Mouse (Mus musculus): ENCODE measurements around the gene Cep131. TPM values are rescaled to one million over a fixed set of nuclear protein-coding genes. Genes with fewer than 3 reads are reported as not detected.

Cep131 gene
- polyA plus RNA-seq, 1 experiment = 13.5 TPM

DNA sequence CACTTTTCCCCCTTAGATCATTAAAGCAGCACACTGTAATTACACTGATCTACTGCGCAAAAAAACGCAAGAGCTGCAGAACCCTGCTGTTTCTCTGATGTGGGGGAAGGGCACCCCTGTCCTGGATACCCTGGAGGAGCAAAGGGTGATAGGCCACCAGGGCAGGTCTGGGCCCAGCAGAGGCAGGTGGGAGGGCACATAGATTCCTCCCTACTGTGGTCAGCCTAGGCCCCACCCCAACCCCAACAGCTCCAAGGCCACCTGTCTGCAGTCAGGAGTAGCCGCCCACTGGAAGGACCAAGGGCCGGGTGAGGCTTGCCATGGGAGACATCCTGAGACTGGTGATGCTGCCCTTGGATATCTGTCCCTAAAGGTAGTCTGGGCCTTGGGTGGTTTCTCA is 41.3 kb downstream of the Cep131 start:
- H3K4me3 ChIP-seq (ENCODE audit: insufficient read depth, low read length) = no peak overlapping the region
- TF ChIP-seq CTCF (IDR thresholded peaks at IDR 0.05; ENCODE audit: low read depth, low read length) = no peak
- no peak for TF ChIP-seq POLR2A (IDR thresholded peaks at IDR 0.05; ENCODE audit: borderline replicate concordance, low read depth, low read length)
- peaks cover 21% of the 10 kb centered on the region for H3K4me1 ChIP-seq (ENCODE audit: control insufficient read depth, insufficient read depth, low read length)
- no peak overlapping the region for H3K27ac ChIP-seq (ENCODE audit: insufficient read depth, low read depth, low read length)

DNA sequence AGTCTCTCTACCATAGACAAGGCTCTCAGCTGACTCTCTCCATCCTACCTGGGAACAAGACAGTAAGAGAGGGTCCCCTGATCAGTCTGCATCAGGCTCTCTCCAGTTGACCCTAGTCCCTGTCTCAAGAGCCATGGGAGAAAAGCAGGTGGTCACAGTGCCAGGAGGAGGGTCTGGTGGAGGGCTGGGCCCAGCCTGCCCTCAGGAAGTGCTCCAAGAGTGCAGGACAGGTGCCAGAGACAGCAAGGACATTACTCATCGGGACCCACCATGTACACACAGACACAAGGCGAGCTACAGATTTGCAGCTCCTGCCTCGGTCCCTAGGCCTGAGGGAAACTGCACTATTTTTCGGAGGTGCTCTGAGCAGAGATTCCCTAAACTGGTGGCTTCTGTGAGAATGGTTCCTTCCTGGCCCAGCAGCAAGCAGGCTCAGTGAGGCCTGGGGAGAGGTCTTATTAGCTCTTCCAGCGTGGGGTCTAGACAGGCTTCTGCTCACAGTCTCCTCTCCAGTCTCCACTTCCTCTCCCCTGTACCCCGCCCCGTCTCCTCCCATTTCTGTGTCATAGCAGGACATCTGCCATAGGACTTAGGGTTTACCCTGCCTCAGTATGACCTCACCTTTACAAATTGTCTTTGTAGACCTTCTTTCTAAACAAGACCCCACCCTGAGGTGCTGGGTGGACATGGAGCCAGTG is 44.3 kb downstream of the Cep131 start:
- Histone ChIP-seq H3K4me3 (ENCODE audit: insufficient read depth, low read length) (peak overlapping the region; percentile 15), H3K4me1 (ENCODE audit: control insufficient read depth, insufficient read depth, low read length) (peaks cover 46% of the 10 kb centered on the region), H3K27ac (ENCODE audit: insufficient read depth, low read depth, low read length) (peak overlapping the region; percentile 91)
- TF ChIP-seq POLR2A (IDR thresholded peaks at IDR 0.05; ENCODE audit: borderline replicate concordance, low read depth, low read length) = no peak
- no peak for TF ChIP-seq CTCF (IDR thresholded peaks at IDR 0.05; ENCODE audit: low read depth, low read length)

DNA sequence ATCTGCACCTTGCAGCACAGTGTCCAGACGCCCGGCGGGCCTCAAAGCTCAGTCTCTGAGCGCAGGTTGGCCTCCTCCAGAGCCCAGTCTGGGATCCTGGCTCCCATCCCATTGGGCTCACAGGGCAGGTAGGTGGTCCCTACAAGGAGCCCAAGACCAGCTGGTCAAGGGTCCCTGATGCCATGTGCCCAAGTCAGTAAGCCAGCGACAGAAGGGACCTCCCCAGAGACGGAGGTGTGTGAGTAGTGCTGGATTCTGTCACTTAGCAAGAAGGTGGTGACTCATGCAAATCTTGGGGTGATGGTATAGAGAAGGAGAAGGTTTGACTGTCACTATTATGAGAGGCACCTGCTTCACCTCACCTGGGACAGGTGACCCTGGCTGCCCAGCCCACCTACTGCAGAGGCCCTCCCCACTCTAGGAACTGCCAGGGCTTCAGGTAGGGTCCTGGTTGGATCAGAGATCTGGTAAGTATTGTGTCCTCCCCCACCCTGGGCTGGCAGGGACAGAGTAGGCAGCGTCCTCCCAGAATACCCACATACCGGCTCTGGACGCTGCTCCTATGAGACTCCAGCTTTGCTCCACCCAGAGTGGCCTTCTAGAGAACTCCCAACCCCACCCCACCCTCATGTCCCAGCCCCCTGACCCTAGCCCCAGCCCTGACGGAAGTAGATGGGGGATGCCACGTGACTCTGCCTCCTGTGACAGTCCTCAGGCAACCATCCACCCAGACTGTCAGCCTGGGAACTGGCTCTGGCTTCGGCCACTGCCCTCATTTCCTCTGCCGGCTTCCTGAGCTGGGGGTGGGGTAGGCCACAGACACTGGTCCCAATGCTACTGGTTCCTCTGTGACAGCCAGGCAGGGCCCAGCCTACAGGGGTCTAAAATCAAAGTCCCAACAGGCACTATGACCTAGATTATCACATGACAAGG is 45.2 kb downstream of the Cep131 start:
- Histone ChIP-seq H3K4me3 (ENCODE audit: insufficient read depth, low read length) (peak overlapping the region; percentile 62), H3K4me1 (ENCODE audit: control insufficient read depth, insufficient read depth, low read length) (peaks cover 54% of the 10 kb centered on the region), H3K27ac (ENCODE audit: insufficient read depth, low read depth, low read length) (peak overlapping the region; percentile 91)
- TF ChIP-seq CTCF (IDR thresholded peaks at IDR 0.05; ENCODE audit: low read depth, low read length) = no peak
- no peak for TF ChIP-seq POLR2A (IDR thresholded peaks at IDR 0.05; ENCODE audit: borderline replicate concordance, low read depth, low read length)

DNA sequence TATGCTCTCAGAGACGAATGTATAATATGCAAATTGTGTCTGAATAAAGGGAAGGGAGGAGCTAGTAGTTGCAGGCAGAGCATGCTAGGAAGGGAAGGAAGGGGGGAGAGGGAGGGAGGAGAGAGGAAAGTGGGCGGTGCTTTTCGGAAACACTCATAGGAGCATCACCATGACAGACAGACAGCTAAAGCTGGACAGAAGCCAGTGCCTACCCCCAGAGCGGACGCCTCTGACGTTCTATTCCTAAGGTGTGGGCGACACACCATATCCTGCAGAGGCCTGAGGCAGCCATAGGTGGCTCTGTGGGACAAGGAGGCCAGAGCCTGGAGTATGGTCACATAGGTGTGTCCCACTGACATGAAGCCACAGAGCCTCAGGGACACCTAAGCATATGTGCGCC is 46.2 kb downstream of the Cep131 start:
- Histone ChIP-seq H3K27ac (ENCODE audit: insufficient read depth, low read depth, low read length) (peak overlapping the region; percentile 96), H3K4me3 (ENCODE audit: insufficient read depth, low read length) (peak overlapping the region; percentile 62), H3K4me1 (ENCODE audit: control insufficient read depth, insufficient read depth, low read length) (peaks cover 59% of the 10 kb centered on the region)
- TF ChIP-seq POLR2A (IDR thresholded peaks at IDR 0.05; ENCODE audit: borderline replicate concordance, low read depth, low read length) (no peak), CTCF (IDR thresholded peaks at IDR 0.05; ENCODE audit: low read depth, low read length) (no peak)

DNA sequence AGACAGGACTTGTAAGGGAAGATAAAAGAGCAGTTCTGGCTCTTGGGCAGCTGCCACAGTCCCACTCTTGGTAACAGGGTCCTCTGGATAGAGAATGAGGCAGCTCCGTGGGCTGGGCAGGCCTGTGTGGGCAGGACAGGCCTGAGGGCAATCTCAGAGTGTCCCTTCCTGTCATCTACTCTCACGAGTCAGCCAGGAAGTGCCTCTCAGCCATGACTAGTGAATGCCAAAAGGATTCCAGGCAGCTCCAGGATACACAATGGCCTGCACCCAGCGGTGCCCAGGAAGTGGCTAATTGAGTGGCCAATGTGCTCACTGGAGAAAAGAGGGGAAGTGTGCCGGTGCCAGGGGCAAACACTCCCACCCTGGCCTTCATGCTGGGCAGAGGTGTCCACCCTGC is 47.0 kb downstream of the Cep131 start:
- no peak for TF ChIP-seq POLR2A (IDR thresholded peaks at IDR 0.05; ENCODE audit: borderline replicate concordance, low read depth, low read length)
- no peak for TF ChIP-seq CTCF (IDR thresholded peaks at IDR 0.05; ENCODE audit: low read depth, low read length)
- peak overlapping the region; percentile 27 for H3K4me3 ChIP-seq (ENCODE audit: insufficient read depth, low read length)
- peaks cover 63% of the 10 kb centered on the region for H3K4me1 ChIP-seq (ENCODE audit: control insufficient read depth, insufficient read depth, low read length)
- H3K27ac ChIP-seq (ENCODE audit: insufficient read depth, low read depth, low read length) = peak overlapping the region; percentile 96

DNA sequence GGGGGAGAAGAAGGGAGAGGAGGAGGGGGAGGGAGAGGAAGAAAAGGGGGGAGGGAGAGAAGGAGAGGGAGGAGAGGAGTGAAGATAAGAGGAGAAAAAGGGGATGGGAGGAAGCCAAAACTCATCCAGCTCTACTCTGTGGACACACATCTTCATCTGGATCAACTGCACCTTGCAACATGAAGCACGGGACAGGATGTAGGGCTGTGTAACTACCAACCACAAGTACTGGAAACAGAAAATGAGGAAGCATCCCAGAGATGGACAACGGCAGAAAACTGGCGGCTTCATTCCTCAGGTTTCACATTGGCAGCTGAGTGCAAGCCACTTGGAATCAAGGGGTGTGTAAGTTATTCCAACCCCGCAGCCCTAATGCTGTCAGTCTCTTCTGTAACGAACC is 51.9 kb downstream of the Cep131 start:
- no peak for TF ChIP-seq POLR2A (IDR thresholded peaks at IDR 0.05; ENCODE audit: borderline replicate concordance, low read depth, low read length)
- TF ChIP-seq CTCF (IDR thresholded peaks at IDR 0.05; ENCODE audit: low read depth, low read length) = no peak
- Histone ChIP-seq H3K27ac (ENCODE audit: insufficient read depth, low read depth, low read length) (peak overlapping the region; percentile 61), H3K4me3 (ENCODE audit: insufficient read depth, low read length) (no peak overlapping the region), H3K4me1 (ENCODE audit: control insufficient read depth, insufficient read depth, low read length) (peaks cover 54% of the 10 kb centered on the region)

DNA sequence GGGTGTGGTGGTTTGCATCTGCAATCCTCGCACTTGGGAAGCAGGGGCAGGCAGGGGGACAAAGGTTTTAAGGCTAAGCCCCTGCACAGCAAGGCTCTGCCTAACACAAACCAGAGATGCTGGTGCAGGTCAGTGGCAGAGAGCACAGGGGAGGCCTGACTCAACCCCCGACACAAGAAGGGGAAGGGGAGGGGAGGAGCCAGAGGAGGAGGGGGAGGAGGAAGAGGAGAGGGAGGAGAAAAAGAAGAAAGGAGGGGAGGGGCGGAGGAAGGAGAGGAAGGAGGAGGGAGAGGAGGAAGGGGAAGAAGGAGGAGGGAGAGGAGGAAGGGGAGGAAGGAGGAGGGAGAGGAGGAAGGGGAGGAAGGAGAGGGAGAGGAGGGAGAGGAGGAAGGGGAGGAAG is 52.3 kb downstream of the Cep131 start:
- peaks cover 50% of the 10 kb centered on the region for H3K4me1 ChIP-seq (ENCODE audit: control insufficient read depth, insufficient read depth, low read length)
- peak overlapping the region; percentile 61 for H3K27ac ChIP-seq (ENCODE audit: insufficient read depth, low read depth, low read length)
- H3K4me3 ChIP-seq (ENCODE audit: insufficient read depth, low read length) = no peak overlapping the region
- no peak for TF ChIP-seq CTCF (IDR thresholded peaks at IDR 0.05; ENCODE audit: low read depth, low read length)
- TF ChIP-seq POLR2A (IDR thresholded peaks at IDR 0.05; ENCODE audit: borderline replicate concordance, low read depth, low read length) = no peak

DNA sequence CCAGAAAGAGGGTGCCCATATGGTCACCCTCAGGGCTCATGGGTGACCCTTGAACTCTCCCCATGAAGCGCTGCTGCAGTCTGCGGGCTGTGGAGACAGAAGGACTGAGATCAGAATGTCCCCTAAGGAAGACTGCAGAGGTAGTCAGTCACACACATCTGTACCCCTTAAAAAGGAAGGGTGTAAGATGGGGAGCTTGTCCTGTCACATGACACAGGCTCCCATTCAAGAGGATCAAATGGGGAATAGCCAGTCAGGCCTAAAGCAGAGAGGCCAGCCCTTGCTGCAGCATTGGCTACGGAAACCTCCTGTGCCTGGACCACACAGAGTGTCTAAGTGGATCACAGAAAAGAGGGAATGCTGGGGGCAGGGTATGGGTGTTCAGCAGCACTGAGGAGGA is 53.2 kb downstream of the Cep131 start:
- no peak overlapping the region for H3K4me3 ChIP-seq (ENCODE audit: insufficient read depth, low read length)
- peak overlapping the region; percentile 61 for H3K27ac ChIP-seq (ENCODE audit: insufficient read depth, low read depth, low read length)
- H3K4me1 ChIP-seq (ENCODE audit: control insufficient read depth, insufficient read depth, low read length) = peaks cover 41% of the 10 kb centered on the region
- no peak for TF ChIP-seq CTCF (IDR thresholded peaks at IDR 0.05; ENCODE audit: low read depth, low read length)
- no peak for TF ChIP-seq POLR2A (IDR thresholded peaks at IDR 0.05; ENCODE audit: borderline replicate concordance, low read depth, low read length)

DNA sequence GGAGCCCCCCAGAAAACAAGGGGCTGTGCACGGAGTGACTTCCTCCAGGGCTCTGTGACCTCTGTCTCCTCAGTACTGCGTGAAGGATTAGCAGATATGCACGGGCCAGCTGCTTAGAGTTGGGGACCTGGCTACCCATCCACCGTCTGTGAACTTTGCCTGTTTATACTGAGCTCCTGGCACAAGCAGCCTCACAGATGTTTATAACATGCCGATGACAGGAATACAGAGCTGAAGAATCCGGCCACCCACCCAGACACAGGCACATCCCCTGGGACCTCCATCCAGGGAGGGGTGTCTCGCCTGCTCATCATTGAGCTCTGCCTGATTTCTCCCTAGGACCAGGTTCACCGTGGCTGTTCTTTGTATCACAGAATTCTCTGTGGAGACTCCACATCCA is 54.6 kb downstream of the Cep131 start:
- Histone ChIP-seq H3K4me1 (ENCODE audit: control insufficient read depth, insufficient read depth, low read length) (peaks cover 32% of the 10 kb centered on the region), H3K4me3 (ENCODE audit: insufficient read depth, low read length) (no peak overlapping the region), H3K27ac (ENCODE audit: insufficient read depth, low read depth, low read length) (no peak overlapping the region)
- TF ChIP-seq CTCF (IDR thresholded peaks at IDR 0.05; ENCODE audit: low read depth, low read length) (no peak), POLR2A (IDR thresholded peaks at IDR 0.05; ENCODE audit: borderline replicate concordance, low read depth, low read length) (no peak)

All from bone marrow macrophage, adult 2 months (primary cell).